ENCODE assay signal across 8 mouse cellular contexts in the genomic region with DNA sequence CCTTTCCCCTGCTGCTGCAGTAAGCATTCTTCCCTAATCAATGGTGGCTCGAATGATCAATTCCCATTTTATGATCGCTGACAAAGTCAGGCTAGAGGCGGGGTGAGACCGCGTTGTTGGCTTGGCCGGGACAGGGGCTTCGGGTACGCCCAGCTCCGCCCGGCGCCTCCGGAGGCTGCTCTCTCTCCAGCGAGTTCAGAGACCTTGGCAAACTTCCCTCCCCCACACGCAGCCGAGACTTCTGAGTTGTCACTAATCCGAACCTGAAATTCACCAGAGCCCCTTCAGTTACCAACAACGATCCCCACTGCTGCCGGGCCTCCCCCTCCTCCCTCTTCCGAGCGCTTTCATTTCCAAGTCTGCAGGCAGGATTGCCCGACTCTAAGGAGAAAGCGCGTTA. TPM values are rescaled to one million over a fixed set of nuclear protein-coding genes. Genes with fewer than 3 reads are reported as not detected.
A peak's percentile ranks its signal among the peaks of the same experiment; 100 is the strongest.
DNase-seq lines count a peak whose midpoint lies in the region; ATAC-seq and TF ChIP-seq lines count a peak whose summit lies in the region.

No protein-coding gene starts in this region.

- peak overlapping the region; percentile 57 for H3K4me3 ChIP-seq in layer of hippocampus, adult 2 months
- peak overlapping the region; percentile 53 for H3K4me3 ChIP-seq in cortical plate, adult 2 months (ENCODE audit: insufficient read depth, low read length)
- H3K4me3 ChIP-seq in heart, embryonic 13.5 days: peak overlapping the region; percentile 58
- peak overlapping the region; percentile 51 for H3K4me3 ChIP-seq in kidney, embryonic 16.5 days (ENCODE audit: low read length)

- peak overlapping the region; percentile 37 for H3K27ac ChIP-seq in layer of hippocampus, adult 2 months
- peak overlapping the region; percentile 77 for H3K27ac ChIP-seq in cortical plate, adult 2 months (ENCODE audit: insufficient read depth, low read length)
- H3K27ac ChIP-seq in heart, embryonic 13.5 days (replicated peaks): peak overlapping the region; percentile 78
- peak overlapping the region; percentile 84 for H3K27ac ChIP-seq in kidney, embryonic 16.5 days (ENCODE audit: low read length)

- TF ChIP-seq CTCF in layer of hippocampus, adult 2 months (conservative IDR thresholded peaks at IDR 0.05): no peak
- no peak for TF ChIP-seq CTCF in cortical plate, adult 2 months (IDR thresholded peaks at IDR 0.05; ENCODE audit: extremely low read depth, insufficient read depth, low read length)

- H3K27me3 ChIP-seq in heart, embryonic 13.5 days (replicated peaks): no peaks in the 10 kb centered on the region; the same call in 1 of the 2 replicates
- H3K27me3 ChIP-seq in kidney, embryonic 16.5 days (ENCODE audit: insufficient read depth, low read length): no peaks in the 10 kb centered on the region; the same call in 1 of the 2 replicates

- H3K9me3 ChIP-seq in heart, embryonic 13.5 days: no peaks in the 10 kb centered on the region
- no peaks in the 10 kb centered on the region for H3K9me3 ChIP-seq in kidney, embryonic 16.5 days (ENCODE audit: low read length)

- TF ChIP-seq POLR2A in cortical plate, adult 2 months (IDR thresholded peaks at IDR 0.05; ENCODE audit: extremely low read depth, insufficient read depth, low read length): no peak

- H3K36me3 ChIP-seq in heart, embryonic 13.5 days: no peaks in the 10 kb centered on the region
- no peaks in the 10 kb centered on the region for H3K36me3 ChIP-seq in kidney, embryonic 16.5 days (ENCODE audit: insufficient read depth, low read length)

- H3K4me2 ChIP-seq in heart, embryonic 13.5 days: peak overlapping the region; percentile 86
- H3K4me2 ChIP-seq in kidney, embryonic 16.5 days (replicated peaks; ENCODE audit: low read depth, low read length): peak overlapping the region; percentile 81

- no peak for DNase-seq in layer of hippocampus, adult 2 months (ENCODE audit: low spot score in 2 of 2)
- no peak for DNase-seq in layer of hippocampus, postnatal 14 days (ENCODE audit: low spot score in 2 of 2)
- DNase-seq in lung, postnatal 36 days: peak; percentile 26
- DNase-seq in testis, postnatal 10 days (ENCODE audit: low spot score): peak; percentile 60
- DNase-seq in spleen, postnatal 4 days (ENCODE audit: low spot score in 2 of 2): no peak

- H3K9ac ChIP-seq in heart, embryonic 13.5 days: peak overlapping the region; percentile 76
- H3K9ac ChIP-seq in kidney, embryonic 16.5 days (replicated peaks; ENCODE audit: low read length): peak overlapping the region; percentile 70

- peak; percentile 67; the same call in 1 of the 2 replicates for ATAC-seq in heart, embryonic 13.5 days (ENCODE audit: extremely low read depth, insufficient number of reproducible peaks, low FRiP score, low TSS enrichment)
- peak; percentile 80 for ATAC-seq in kidney, embryonic 16.5 days (ENCODE audit: low FRiP score, low TSS enrichment)

- 1% methylated on average over 23 of the region's 23 CpGs for WGBS in heart, embryonic 13.5 days
- WGBS in kidney, embryonic 16.5 days: under 1% methylated on average over 23 of the region's 23 CpGs

- H3K4me1 ChIP-seq in cortical plate, adult 2 months (ENCODE audit: control insufficient read depth, insufficient read depth, low read length): no peaks in the 10 kb centered on the region
- peaks cover 22% of the 10 kb centered on the region for H3K4me1 ChIP-seq in heart, embryonic 13.5 days
- H3K4me1 ChIP-seq in kidney, embryonic 16.5 days (ENCODE audit: insufficient read depth, low read length): peaks cover 27% of the 10 kb centered on the region

RNA-seq across cellular contexts. Expression of gene Meis2, which starts 10.3 kb away (rescaled TPM):
- total RNA-seq in layer of hippocampus, adult 2 months (2021): 10 to 100 TPM; 43.2 to 45.9 TPM
- 10 to 100 TPM; 34.6 to 34.8 TPM for total RNA-seq in layer of hippocampus, postnatal 14 days (2021)
- 62.9 and 86.1 TPM in 2 replicates for polyA plus RNA-seq in cortical plate, adult 2 months (2012; rRNA removed)
- 30.1 and 32.0 TPM in 2 replicates for polyA plus RNA-seq in heart, embryonic 13.5 days (2015; fragmentation: Nextera tagmentation; extraction: Ambion mirVana)
- 72.6 and 90.3 TPM in 2 replicates for polyA plus RNA-seq in kidney, embryonic 16.5 days (2015; fragmentation: Nextera tagmentation; extraction: Ambion mirVana)

Comparison
In these comparisons a context has a peak if more than half of its experiments do, and no peak if none do; other contexts are left out.
1. DNase-seq: peak in lung, postnatal 36 days (single experiment) and testis, postnatal 10 days (single experiment); none in layer of hippocampus, adult 2 months (0 of 2), layer of hippocampus, postnatal 14 days (0 of 2) and spleen, postnatal 4 days (0 of 2).
2. Peak in every context shown above with its lines, with median percentiles within 50 percentile points of each other: H3K27ac ChIP-seq and H3K4me3 ChIP-seq.